Mouse (Mus musculus): ENCODE data around the gene Gm21761. TPM values are rescaled to one million over a fixed set of nuclear protein-coding genes. Genes with fewer than 3 reads are reported as not detected.
"Not testable (repeated sequence)": the region's sequence is repeated elsewhere in the genome, so short reads cannot be mapped to it uniquely, and the experiment has no call there.

Gm21761 gene
- total RNA-seq (2014; rRNA removed) (not detected in 2 replicates), polyA plus RNA-seq (2015; fragmentation: Nextera tagmentation; extraction: Ambion mirVana) (not detected in 2 replicates)

GRCm38 (mm10) chr13:119929172-119929571 is at the start of gene Gm21761:
TSS of gene Gm21761 (minus strand) at chr13:119929272.
- not testable (repeated sequence) for H3K9me3 ChIP-seq (ENCODE audit: low read length); DNase-seq (ENCODE audit: low spot score); H3K36me3 ChIP-seq (ENCODE audit: insufficient read depth, low read length); H3K4me2 ChIP-seq (ENCODE audit: low read depth, low read length, poor library complexity, severe bottlenecking); H3K4me3 ChIP-seq (ENCODE audit: low read depth, low read length); H3K27me3 ChIP-seq (ENCODE audit: insufficient read depth, low read length); H3K4me1 ChIP-seq (ENCODE audit: insufficient read depth, low read length); H3K9ac ChIP-seq (replicated peaks; ENCODE audit: low read length, poor library complexity, severe bottlenecking); ATAC-seq (ENCODE audit: low FRiP score); H3K27ac ChIP-seq (ENCODE audit: low read depth, low read length)
- WGBS = no CpG with 5 or more reads among the region's 5 CpGs

GRCm38 (mm10) chr13:119969163-119969562 is 40.1 kb upstream of the Gm21761 start:
- not testable (repeated sequence) for H3K4me3 ChIP-seq (ENCODE audit: low read depth, low read length); H3K36me3 ChIP-seq (ENCODE audit: insufficient read depth, low read length); H3K27ac ChIP-seq (ENCODE audit: low read depth, low read length); H3K4me2 ChIP-seq (ENCODE audit: low read depth, low read length, poor library complexity, severe bottlenecking); H3K9me3 ChIP-seq (ENCODE audit: low read length); H3K9ac ChIP-seq (replicated peaks; ENCODE audit: low read length, poor library complexity, severe bottlenecking); DNase-seq (ENCODE audit: low spot score); H3K27me3 ChIP-seq (ENCODE audit: insufficient read depth, low read length); H3K4me1 ChIP-seq (ENCODE audit: insufficient read depth, low read length); ATAC-seq (ENCODE audit: low FRiP score)
- no CpG with 5 or more reads among the region's 13 CpGs for WGBS

- H3K4me2 ChIP-seq (ENCODE audit: low read depth, low read length, poor library complexity, severe bottlenecking); H3K4me1 ChIP-seq (ENCODE audit: insufficient read depth, low read length); H3K36me3 ChIP-seq (ENCODE audit: insufficient read depth, low read length); H3K9me3 ChIP-seq (ENCODE audit: low read length); H3K27ac ChIP-seq (ENCODE audit: low read depth, low read length); H3K27me3 ChIP-seq (ENCODE audit: insufficient read depth, low read length); H3K9ac ChIP-seq (replicated peaks; ENCODE audit: low read length, poor library complexity, severe bottlenecking); DNase-seq (ENCODE audit: low spot score); H3K4me3 ChIP-seq (ENCODE audit: low read depth, low read length): not testable (repeated sequence)
- ATAC-seq (ENCODE audit: low FRiP score) = peak; percentile 12; the same call in 1 of the 2 replicates
- WGBS = no CpG with 5 or more reads among the region's 14 CpGs
These were observed 39.1 kb upstream of the Gm21761 start for GRCm38 (mm10) chr13:119968193-119968592.

DNA sequence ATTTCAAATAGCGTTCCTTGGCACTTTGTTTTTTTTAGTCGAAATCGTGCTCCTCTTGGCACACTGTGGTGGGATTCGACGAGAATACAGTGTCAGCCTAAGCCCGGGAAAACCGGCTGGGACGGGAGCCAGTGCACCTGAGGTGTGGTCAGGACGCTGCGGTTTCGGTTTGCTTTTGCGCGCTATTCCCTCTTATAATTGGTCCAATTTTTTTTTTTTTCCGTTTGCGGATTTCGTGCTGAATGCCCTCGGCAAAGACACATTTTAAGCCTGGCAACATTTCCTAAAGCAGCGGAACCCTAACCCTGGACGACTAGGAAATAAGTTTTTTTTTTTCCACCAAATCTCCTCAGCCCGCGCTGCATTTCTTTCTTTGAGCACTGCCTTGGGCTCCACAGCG is 36.9 kb upstream of the Gm21761 start:
- H3K4me3 ChIP-seq (ENCODE audit: low read depth, low read length); ATAC-seq (ENCODE audit: low FRiP score); DNase-seq (ENCODE audit: low spot score); H3K27me3 ChIP-seq (ENCODE audit: insufficient read depth, low read length); H3K4me2 ChIP-seq (ENCODE audit: low read depth, low read length, poor library complexity, severe bottlenecking); H3K27ac ChIP-seq (ENCODE audit: low read depth, low read length); H3K36me3 ChIP-seq (ENCODE audit: insufficient read depth, low read length); H3K9ac ChIP-seq (replicated peaks; ENCODE audit: low read length, poor library complexity, severe bottlenecking); H3K9me3 ChIP-seq (ENCODE audit: low read length); H3K4me1 ChIP-seq (ENCODE audit: insufficient read depth, low read length): not testable (repeated sequence)
- WGBS = 0% methylated on average over 19 of the region's 22 CpGs

GRCm38 (mm10) chr13:119965302-119965952 is 36.4 kb upstream of the Gm21761 start:
- not testable (repeated sequence) for H3K4me2 ChIP-seq (ENCODE audit: low read depth, low read length, poor library complexity, severe bottlenecking); DNase-seq (ENCODE audit: low spot score)

GRCm38 (mm10) chr13:119962856-119963255 is 33.8 kb upstream of the Gm21761 start:
- not testable (repeated sequence) for H3K9me3 ChIP-seq (ENCODE audit: low read length); DNase-seq (ENCODE audit: low spot score); H3K27me3 ChIP-seq (ENCODE audit: insufficient read depth, low read length); H3K4me3 ChIP-seq (ENCODE audit: low read depth, low read length); H3K36me3 ChIP-seq (ENCODE audit: insufficient read depth, low read length); ATAC-seq (ENCODE audit: low FRiP score); H3K9ac ChIP-seq (replicated peaks; ENCODE audit: low read length, poor library complexity, severe bottlenecking); H3K4me2 ChIP-seq (ENCODE audit: low read depth, low read length, poor library complexity, severe bottlenecking); H3K4me1 ChIP-seq (ENCODE audit: insufficient read depth, low read length); H3K27ac ChIP-seq (ENCODE audit: low read depth, low read length)
- no CpG with 5 or more reads among the region's 5 CpGs for WGBS

More at GRCm38 (mm10) chr13:119965302-119965952, 36.4 kb upstream of the Gm21761 start:
- H3K27me3 ChIP-seq (ENCODE audit: insufficient read depth, low read length); H3K36me3 ChIP-seq (ENCODE audit: insufficient read depth, low read length); H3K9me3 ChIP-seq (ENCODE audit: low read length); H3K27ac ChIP-seq (ENCODE audit: low read depth, low read length); H3K9ac ChIP-seq (replicated peaks; ENCODE audit: low read length, poor library complexity, severe bottlenecking); H3K4me3 ChIP-seq (ENCODE audit: low read depth, low read length); ATAC-seq (ENCODE audit: low FRiP score); H3K4me1 ChIP-seq (ENCODE audit: insufficient read depth, low read length): not testable (repeated sequence)
- WGBS = 0% methylated on average over 14 of the region's 34 CpGs

- H3K36me3 ChIP-seq (ENCODE audit: insufficient read depth, low read length); H3K4me3 ChIP-seq (ENCODE audit: low read depth, low read length); DNase-seq (ENCODE audit: low spot score); H3K27ac ChIP-seq (ENCODE audit: low read depth, low read length); ATAC-seq (ENCODE audit: low FRiP score); H3K9me3 ChIP-seq (ENCODE audit: low read length); H3K4me1 ChIP-seq (ENCODE audit: insufficient read depth, low read length); H3K4me2 ChIP-seq (ENCODE audit: low read depth, low read length, poor library complexity, severe bottlenecking); H3K27me3 ChIP-seq (ENCODE audit: insufficient read depth, low read length); H3K9ac ChIP-seq (replicated peaks; ENCODE audit: low read length, poor library complexity, severe bottlenecking): not testable (repeated sequence)
- WGBS = no CpG with 5 or more reads among the region's 5 CpGs
These were observed 26.5 kb upstream of the Gm21761 start for GRCm38 (mm10) chr13:119955567-119955966.

DNA sequence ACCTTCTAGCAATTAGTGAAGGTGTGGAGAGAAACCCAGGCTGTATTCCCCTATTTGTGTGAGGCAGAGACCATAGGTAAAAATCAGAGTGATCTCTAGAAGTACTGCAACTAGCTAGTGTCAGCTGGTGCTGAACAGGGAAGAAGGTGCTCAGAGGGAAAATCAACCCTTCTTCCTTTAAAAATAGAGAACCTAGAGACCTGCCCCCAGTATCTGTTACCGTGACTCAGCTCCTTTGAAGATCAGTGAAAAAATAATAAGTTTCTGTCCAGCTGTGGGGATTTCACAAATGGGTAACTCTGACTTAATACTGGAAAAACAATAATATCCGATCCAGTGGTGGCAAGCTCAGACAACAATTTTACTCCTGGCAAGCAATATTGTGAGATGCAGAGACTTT is 26.0 kb upstream of the Gm21761 start:
- not testable (repeated sequence) for H3K27ac ChIP-seq (ENCODE audit: low read depth, low read length); H3K4me3 ChIP-seq (ENCODE audit: low read depth, low read length); DNase-seq (ENCODE audit: low spot score); H3K9ac ChIP-seq (replicated peaks; ENCODE audit: low read length, poor library complexity, severe bottlenecking); H3K4me2 ChIP-seq (ENCODE audit: low read depth, low read length, poor library complexity, severe bottlenecking); H3K4me1 ChIP-seq (ENCODE audit: insufficient read depth, low read length); H3K36me3 ChIP-seq (ENCODE audit: insufficient read depth, low read length); H3K9me3 ChIP-seq (ENCODE audit: low read length); ATAC-seq (ENCODE audit: low FRiP score); H3K27me3 ChIP-seq (ENCODE audit: insufficient read depth, low read length)
- WGBS = 79% methylated on average over 2 of the region's 2 CpGs

DNA sequence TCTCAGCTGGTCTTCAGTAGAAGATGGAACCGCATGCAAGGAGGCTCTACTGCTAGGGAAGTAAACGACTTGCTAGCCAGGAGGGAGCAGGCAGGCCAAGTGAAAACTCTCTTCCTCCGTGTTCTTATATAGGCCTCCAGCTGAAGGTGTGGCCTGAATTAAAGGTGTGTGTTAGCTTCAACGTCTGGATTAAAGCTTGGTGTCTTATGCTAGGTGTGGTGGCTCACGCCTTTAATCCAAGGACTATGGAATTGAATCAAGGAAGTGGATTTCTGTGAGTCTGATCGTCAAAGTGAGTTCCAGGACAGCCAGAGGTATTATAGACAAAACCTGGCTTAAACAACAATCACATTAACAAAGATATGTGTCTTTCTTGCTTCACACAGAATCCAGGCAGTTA is 21.6 kb upstream of the Gm21761 start, which contains the start of gene B020031M17Rik:
B020031M17Rik (minus strand) TSS at position 101 of the 400 bp plus-strand sequence.
- not testable (repeated sequence) for H3K9ac ChIP-seq (replicated peaks; ENCODE audit: low read length, poor library complexity, severe bottlenecking); H3K4me1 ChIP-seq (ENCODE audit: insufficient read depth, low read length); H3K36me3 ChIP-seq (ENCODE audit: insufficient read depth, low read length); DNase-seq (ENCODE audit: low spot score); ATAC-seq (ENCODE audit: low FRiP score); H3K4me3 ChIP-seq (ENCODE audit: low read depth, low read length); H3K27me3 ChIP-seq (ENCODE audit: insufficient read depth, low read length); H3K4me2 ChIP-seq (ENCODE audit: low read depth, low read length, poor library complexity, severe bottlenecking); H3K9me3 ChIP-seq (ENCODE audit: low read length); H3K27ac ChIP-seq (ENCODE audit: low read depth, low read length)
- 64% methylated on average over 2 of the region's 6 CpGs for WGBS

All from midbrain, postnatal 0 days (tissue).